Mouse (Mus musculus) lung, adult 2 months (tissue): ENCODE results near the gene Oit1. TPM values are rescaled to one million over a fixed set of nuclear protein-coding genes. Genes with fewer than 3 reads are reported as not detected.
A peak's percentile ranks its signal among the peaks of the same experiment; 100 is the strongest.

Experiments
- DNase-seq: peaks from one replicate; pipeline ENCODE4 v3.0.0; 2022
- H3K4me1 ChIP-seq: fragments of 200-500 bp; 2 replicates; pipeline ENCODE4 v1.6.1; 2011; ENCODE audit warnings: low read length; ENCODE audit not compliant: control insufficient read depth, insufficient read depth
- H3K4me3 ChIP-seq: fragments of 200-500 bp; replicated peaks from 2 replicates; pipeline ENCODE3; 2011; ENCODE audit warnings: low read depth, mild to moderate bottlenecking, control low read depth, low read length; ENCODE audit errors: extremely low read depth
- CTCF ChIP-seq: fragments of 200-500 bp; IDR thresholded peaks from 2 replicates; pipeline ENCODE4 v1.5.1; 2011; ENCODE audit warnings: mild to moderate bottlenecking, low read length, control low read depth; ENCODE audit not compliant: insufficient read depth
- POLR2A ChIP-seq: fragments of 200-500 bp; IDR thresholded peaks from 2 replicates; pipeline ENCODE4 v1.6.1; 2011; ENCODE audit warnings: low read depth, mild to moderate bottlenecking, control low read depth, low read length, borderline replicate concordance; ENCODE audit errors: extremely low read depth
- WGBS: fragments of 180-500 bp; shearing (Covaris S2); methylation state at CpG from one replicate; pipeline ENCODE4 v1.1.7; 2018; 5-methylcytosine and 5-hydroxymethylcytosine counted together
- polyA plus RNA-seq: library from polyadenylated mRNA; depleted of rRNA; stranded (reverse); fragments of >200 nt; gene quantifications from 2 replicates; pipeline ENCODE4 v1.2.3, GENCODE M21; 2012

Oit1 gene
- polyA plus RNA-seq, 1 experiment, result 4.3 TPM

DNA sequence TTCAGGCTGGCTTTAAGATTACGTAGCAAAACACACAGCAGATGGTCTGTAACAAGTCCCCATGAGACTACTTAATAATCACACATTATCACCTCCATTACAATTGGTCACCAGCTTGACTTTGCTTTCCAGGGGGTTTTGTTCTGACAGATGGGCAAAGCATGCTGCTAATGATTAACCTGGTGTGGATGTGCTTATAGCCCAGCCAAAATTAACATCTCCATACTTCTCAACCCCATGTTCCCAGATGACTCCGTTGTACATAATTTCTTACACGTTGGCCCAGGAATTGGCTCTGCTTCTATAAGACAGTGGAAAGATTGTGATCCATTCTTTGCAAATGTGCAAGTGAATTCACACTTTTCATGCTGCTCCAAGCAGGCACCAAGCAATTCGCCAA, 52.8 kb downstream of the Oit1 start:
- WGBS, result 84% methylated on average over 4 of the region's 4 CpGs
- H3K4me3 ChIP-seq, result no peak overlapping the region
- DNase-seq, result no peak
- TF ChIP-seq POLR2A (no peak), CTCF (no peak)
- H3K4me1 ChIP-seq, result 0 out of 2 replicates have a peak, but pooled peaks cover 2% of the 10 kb centered on the region

DNA sequence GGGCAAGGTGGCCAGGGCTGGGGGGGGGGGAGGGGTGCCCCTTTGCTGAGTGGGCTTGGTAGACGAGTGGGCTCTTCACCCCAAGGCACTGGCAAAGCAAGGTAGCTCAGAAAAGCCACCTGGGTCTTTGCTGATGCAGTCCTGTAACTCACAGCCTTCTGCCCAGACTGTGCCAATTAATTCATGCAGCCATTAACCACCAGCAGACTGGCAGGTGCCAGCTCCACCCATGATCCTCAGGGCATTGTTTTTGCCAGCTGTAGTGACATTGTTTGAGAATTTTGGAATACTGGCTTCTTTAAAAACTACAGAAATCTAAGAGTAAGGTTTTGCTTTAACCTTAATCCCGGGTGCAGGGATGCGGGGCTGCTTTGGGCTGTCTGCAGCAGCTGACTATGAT, 58.0 kb downstream of the Oit1 start:
- WGBS, result 78% methylated on average over 3 of the region's 3 CpGs
- H3K4me3 ChIP-seq, result no peak overlapping the region
- DNase-seq, result no peak
- TF ChIP-seq POLR2A, result no peak
- TF ChIP-seq CTCF, result no peak
- peaks cover 6% of the 10 kb centered on the region for H3K4me1 ChIP-seq

DNA sequence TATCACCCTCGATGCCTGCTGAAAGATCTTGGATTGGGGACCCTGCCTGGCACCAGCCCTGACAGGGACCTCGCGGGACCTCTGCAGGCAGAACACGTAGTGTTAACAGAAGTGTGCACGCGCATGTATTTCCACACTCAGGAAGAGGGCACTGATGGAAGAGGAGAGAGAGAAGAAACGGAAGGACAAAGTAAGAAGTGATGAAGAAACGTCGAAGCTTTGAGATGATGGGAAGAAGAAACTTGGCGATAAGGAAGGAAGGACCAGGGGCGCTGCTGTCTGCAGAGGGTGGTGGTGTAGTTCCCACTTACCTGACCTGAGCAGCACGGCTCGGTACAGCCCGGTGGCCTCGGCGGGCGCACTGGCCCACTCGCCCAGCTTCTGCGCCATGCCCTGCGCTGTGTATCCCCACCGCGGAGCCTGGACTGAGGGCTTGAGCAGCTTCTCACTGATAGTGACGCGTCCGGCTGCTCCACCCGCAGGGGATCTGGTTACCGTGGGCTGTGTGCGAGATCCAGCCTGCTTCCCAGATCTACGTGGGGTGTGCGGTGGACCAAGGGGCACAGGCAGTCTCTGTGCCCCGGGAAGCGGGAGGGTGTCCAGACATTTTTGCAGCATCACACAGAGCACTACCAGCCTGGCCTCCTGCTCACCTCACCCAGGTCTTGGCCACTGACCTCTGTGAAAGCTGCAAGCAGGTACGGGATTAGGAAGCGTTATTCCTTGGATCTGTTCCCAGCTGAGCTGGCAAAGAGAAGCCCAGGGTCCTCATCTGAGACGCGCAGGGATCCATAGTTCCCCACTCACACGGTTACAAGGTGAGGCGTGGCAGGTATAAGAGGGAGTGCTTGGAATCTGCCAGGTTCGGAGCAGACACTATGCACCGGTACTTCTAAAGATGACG, 61.1 kb downstream of the Oit1 start, which contains the start of gene Fam107a:
Gene Fam107a, minus strand, starts transcription at position 830 of the 904 bp plus-strand sequence.
- Histone ChIP-seq H3K4me3 (no peak within 1 kb of the TSS), H3K4me1 (peaks cover 6% of the 10 kb centered on the region)
- 17% methylated on average over 41 of the region's 41 CpGs for WGBS
- no peak for TF ChIP-seq POLR2A
- no peak for TF ChIP-seq CTCF
- DNase-seq, result no peak

DNA sequence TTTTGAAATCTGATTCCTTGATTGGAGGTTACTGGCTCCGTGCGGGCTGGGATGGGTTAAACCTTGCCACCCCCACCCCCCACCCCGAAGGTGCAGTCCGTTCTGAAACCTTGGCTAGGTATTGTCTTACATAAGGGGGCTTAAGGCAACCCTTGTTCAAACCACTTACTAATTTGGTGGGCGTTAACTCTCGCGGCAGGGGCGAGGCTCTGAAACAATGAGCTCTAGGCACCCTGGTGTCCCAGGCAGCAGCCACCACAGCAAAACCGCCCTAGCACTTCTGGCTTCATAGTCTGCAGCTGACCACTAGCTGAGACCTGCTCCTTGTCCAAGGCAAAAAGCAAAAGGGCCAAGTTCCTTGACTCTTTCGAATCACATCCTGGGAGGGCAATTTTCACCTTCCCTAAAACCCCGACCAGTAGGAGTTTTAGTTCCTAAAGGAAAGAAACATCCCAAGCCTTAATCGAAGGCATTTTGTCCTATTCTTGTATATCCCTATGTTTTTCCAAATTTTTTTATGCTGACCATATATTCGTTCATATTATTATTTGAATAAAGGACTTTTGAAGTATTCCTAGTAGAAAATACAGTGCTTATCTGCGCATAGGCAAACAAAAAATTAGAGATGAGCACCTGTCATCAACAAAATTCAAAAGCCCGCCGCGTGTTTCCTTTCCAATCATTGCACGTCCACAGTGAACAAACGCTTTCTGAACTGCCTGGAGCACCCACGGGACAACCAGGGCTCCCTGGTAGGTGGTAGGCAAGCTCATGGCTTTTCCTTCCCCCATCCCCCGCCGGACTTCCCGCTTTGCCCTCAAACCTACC, 62.0 kb downstream of the Oit1 start:
- no peak overlapping the region for H3K4me3 ChIP-seq
- 3% methylated on average over 23 of the region's 23 CpGs for WGBS
- H3K4me1 ChIP-seq, result peaks cover 6% of the 10 kb centered on the region
- DNase-seq, result no peak
- TF ChIP-seq POLR2A (no peak), CTCF (no peak)

DNA sequence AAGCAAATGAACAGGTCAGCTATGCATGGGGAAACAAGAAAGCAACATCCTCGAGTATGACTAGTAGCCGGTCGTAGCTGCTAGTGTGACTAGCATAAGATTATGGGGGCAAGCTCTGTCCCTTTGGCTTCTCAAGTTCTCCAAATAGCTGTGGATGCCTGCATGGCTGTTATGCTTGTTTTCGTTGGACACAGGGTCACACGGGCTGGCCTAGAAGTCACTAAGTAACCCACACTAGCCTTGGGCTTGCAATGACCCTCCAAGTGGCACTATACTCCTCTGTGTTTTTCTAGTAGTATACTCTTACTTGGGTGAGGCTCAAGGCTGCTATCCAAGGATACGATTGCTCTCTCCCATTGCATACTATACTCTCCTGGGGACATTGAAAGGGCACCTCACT, 63.4 kb downstream of the Oit1 start:
- no peak for DNase-seq
- WGBS, result 83% methylated on average over 6 of the region's 6 CpGs
- TF ChIP-seq POLR2A, result no peak
- no peak for TF ChIP-seq CTCF
- H3K4me1 ChIP-seq, result peaks cover 12% of the 10 kb centered on the region
- H3K4me3 ChIP-seq, result no peak overlapping the region

DNA sequence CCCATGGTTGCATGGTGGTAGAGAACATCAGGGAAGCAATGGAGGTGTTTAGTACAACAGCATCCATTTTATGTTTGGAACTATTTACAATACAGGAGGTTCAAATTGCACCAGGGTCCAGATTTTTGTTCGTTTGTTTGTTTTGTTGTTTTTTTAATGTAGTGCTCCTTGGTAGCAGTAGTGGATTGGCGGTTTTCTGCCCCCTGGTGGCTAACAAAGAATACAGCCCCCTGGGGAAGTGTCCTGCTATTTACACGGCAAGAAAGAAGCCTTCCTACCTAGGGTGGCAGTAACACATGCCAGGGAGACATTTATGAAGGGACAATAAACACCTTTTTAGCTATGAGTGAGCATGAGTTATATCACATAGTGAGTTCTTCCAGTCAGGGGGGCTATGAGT, 64.0 kb downstream of the Oit1 start:
- peak; percentile 33 for DNase-seq
- Histone ChIP-seq H3K4me3 (no peak overlapping the region), H3K4me1 (peaks cover 12% of the 10 kb centered on the region)
- 12% methylated on average over 3 of the region's 3 CpGs for WGBS
- TF ChIP-seq CTCF (peak; percentile 26; the same call in 1 of the 2 replicates), POLR2A (no peak)

DNA sequence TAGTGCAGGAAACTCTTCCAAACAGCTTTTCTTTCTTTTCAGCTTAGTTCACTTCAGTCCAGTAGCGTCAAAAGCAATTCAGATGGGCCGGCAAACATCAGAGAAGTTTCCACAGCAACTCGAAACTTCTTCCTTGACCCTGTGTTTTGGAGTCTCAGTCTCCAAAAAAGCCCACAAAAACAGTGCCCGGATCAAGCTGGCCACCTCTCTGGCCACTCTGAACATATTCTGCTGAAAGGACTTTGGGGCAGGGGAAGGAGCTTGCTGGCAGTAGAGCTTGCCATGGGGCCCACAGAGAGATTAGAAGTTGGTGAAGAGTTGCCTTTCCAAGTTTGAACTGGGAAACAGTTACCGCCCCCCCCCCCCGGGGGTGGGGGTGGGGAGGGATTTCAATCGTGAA, 64.7 kb downstream of the Oit1 start:
- DNase-seq, result no peak
- TF ChIP-seq CTCF (no peak), POLR2A (no peak)
- H3K4me3 ChIP-seq, result no peak overlapping the region
- H3K4me1 ChIP-seq, result peaks cover 12% of the 10 kb centered on the region
- 44% methylated on average over 7 of the region's 7 CpGs for WGBS

DNA sequence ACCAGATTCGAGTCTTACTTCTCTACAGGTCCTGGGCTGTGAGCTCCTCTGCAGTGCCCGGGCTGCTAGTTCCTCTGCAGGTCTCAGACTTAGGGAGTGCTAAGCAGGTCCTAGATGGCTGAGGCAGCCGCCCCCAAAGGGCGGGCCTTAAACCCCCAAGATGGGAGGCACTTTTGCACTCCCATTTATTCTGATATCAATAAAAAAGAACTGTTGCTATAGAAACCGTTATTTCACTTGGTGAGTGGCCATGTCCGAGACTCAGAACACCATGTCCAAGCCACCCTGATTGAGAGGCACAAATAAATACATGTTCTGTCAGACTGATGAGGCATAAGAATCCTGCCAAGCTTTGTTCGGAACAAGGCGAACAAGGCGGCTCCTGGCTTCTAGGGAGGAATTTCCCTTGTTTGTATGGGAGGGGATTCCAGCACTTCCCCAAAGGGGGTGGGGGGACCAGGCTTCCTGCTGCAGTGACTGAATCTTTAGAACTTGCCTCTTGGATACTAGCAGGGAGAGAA, 68.9 kb downstream of the Oit1 start:
- TF ChIP-seq POLR2A (peak; percentile 51; the same call in 1 of the 2 replicates), CTCF (no peak)
- no peak for DNase-seq
- Histone ChIP-seq H3K4me1 (peaks cover 11% of the 10 kb centered on the region), H3K4me3 (peak overlapping the region; percentile 64)
- 11% methylated on average over 9 of the region's 9 CpGs for WGBS

DNA sequence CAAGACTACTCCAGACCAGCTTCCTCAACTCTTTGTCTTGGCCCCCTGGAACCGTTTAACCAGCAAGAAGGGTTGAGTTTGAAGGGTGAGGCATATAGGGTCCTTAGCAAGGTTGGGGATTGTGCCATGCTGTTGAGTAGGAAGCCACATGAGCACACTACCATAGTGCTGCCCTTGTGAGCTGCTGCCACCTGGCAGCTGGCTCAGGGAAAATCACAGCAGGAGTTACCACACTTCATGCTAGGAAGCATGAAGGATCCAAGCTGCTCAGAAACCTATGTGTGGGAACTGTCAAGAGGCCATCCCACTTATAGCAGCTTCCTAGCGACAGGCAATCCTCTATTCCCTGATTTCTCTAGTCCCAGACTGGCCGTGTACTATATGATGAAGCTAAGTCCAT, 69.9 kb downstream of the Oit1 start:
- no peak for DNase-seq
- peak overlapping the region; percentile 20 for H3K4me3 ChIP-seq
- 81% methylated on average over 3 of the region's 3 CpGs for WGBS
- H3K4me1 ChIP-seq, result peaks cover 11% of the 10 kb centered on the region
- TF ChIP-seq CTCF (peak; percentile 21; the same call in 1 of the 2 replicates), POLR2A (no peak)

DNA sequence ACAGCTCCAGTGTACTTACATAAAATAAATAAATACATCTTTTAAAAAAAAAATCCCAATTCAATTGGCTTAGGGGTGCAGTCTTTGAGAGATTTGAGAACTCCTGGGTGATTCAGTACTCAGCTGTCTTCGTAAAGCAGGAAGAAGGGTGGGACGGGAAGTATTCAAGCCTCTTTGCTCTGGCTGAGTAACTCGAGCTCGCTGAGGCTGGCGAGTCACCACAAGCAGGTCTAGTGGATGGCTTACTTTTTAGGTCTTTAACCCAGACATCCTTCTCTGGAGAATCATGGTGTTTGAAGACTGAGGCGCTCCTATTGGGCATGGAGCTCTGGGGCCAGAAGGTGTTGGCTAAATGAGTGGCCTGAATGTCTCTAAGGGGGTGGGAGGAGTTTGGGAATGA, 71.7 kb downstream of the Oit1 start:
- TF ChIP-seq POLR2A, result no peak
- no peak for TF ChIP-seq CTCF

More for the DNA sequence above, 71.7 kb downstream of the Oit1 start:
- 53% methylated on average over 6 of the region's 6 CpGs for WGBS
- DNase-seq, result no peak
- Histone ChIP-seq H3K4me1 (peaks cover 11% of the 10 kb centered on the region), H3K4me3 (no peak overlapping the region)
